In the genomic region with DNA sequence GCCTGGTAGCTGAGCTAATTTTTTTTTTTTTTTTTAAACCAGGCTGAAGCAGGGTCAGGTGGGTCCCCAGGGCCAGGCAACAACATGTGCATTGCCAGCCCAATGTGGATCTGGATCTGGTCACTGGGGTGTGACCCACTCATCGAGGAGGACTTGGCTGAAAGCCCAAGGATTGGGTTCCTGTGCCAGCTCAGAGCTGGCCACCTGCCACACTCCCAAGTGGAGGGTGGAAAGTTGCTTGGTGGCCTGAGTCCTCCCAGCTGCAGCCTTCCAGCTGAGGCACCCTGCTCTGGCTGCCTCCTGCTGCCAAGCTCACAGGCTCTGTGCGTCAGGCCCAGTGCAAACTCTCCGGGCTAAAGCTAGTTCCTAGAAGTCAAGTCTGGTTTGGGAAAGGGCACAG, we compare ENCODE assay signal across 8 mouse cellular contexts. TPM values are rescaled to one million over a fixed set of nuclear protein-coding genes. Genes with fewer than 3 reads are reported as not detected.
DNase-seq lines count a peak whose midpoint lies in the region; ATAC-seq lines count a peak whose summit lies in the region.

No protein-coding gene starts in this region.

- H3K36me3 ChIP-seq in heart, embryonic 15.5 days, result no peaks in the 10 kb centered on the region
- H3K36me3 ChIP-seq in limb, embryonic 15.5 days, result no peaks in the 10 kb centered on the region
- H3K36me3 ChIP-seq in hindbrain, embryonic 13.5 days, result no peaks in the 10 kb centered on the region

- no peaks in the 10 kb centered on the region for H3K9me3 ChIP-seq in heart, embryonic 15.5 days (replicated peaks)
- no peaks in the 10 kb centered on the region for H3K9me3 ChIP-seq in limb, embryonic 15.5 days
- no peaks in the 10 kb centered on the region for H3K9me3 ChIP-seq in hindbrain, embryonic 13.5 days

- H3K27ac ChIP-seq in heart, embryonic 15.5 days, result peak overlapping the region; percentile 65
- no peak overlapping the region for H3K27ac ChIP-seq in limb, embryonic 15.5 days
- H3K27ac ChIP-seq in hindbrain, embryonic 13.5 days, result no peak overlapping the region

- H3K27me3 ChIP-seq in heart, embryonic 15.5 days, result peaks cover 43% of the 10 kb centered on the region
- H3K27me3 ChIP-seq in limb, embryonic 15.5 days, result peaks cover 54% of the 10 kb centered on the region
- H3K27me3 ChIP-seq in hindbrain, embryonic 13.5 days, result peaks cover 73% of the 10 kb centered on the region

- peak; percentile 60 for DNase-seq in urinary bladder, postnatal 14 days (ENCODE audit: low spot score)
- DNase-seq in urinary bladder, adult 2 months (ENCODE audit: low spot score), result no peak
- DNase-seq in testis, postnatal 14 days (ENCODE audit: low spot score), result peak; percentile 44
- DNase-seq in right cerebral cortex, adult 18-20 months, result no peak
- DNase-seq in left cerebral cortex, adult 9 months (ENCODE audit: low spot score in 2 of 2), result no peak

- 12% methylated on average over 3 of the region's 3 CpGs for WGBS in heart, embryonic 15.5 days
- 58% methylated on average over 3 of the region's 3 CpGs for WGBS in limb, embryonic 15.5 days
- 65% methylated on average over 3 of the region's 3 CpGs for WGBS in hindbrain, embryonic 13.5 days

- H3K4me2 ChIP-seq in heart, embryonic 15.5 days, result no peak overlapping the region
- no peak overlapping the region for H3K4me2 ChIP-seq in limb, embryonic 15.5 days
- no peak overlapping the region for H3K4me2 ChIP-seq in hindbrain, embryonic 13.5 days

- H3K4me1 ChIP-seq in heart, embryonic 15.5 days (replicated peaks), result peaks cover 26% of the 10 kb centered on the region
- peaks cover 21% of the 10 kb centered on the region for H3K4me1 ChIP-seq in limb, embryonic 15.5 days
- peaks cover 15% of the 10 kb centered on the region for H3K4me1 ChIP-seq in hindbrain, embryonic 13.5 days (replicated peaks)

- peak; percentile 65 for ATAC-seq in heart, embryonic 15.5 days (replicated peaks; ENCODE audit: insufficient number of reproducible peaks, insufficient read depth, low FRiP score, low read depth)
- ATAC-seq in limb, embryonic 15.5 days (ENCODE audit: insufficient number of reproducible peaks, low FRiP score, low TSS enrichment, low read depth), result 0 out of 2 replicates have a peak, but pooled peaks have one; percentile 11
- ATAC-seq in hindbrain, embryonic 13.5 days (ENCODE audit: low FRiP score), result no peak

- no peak overlapping the region for H3K9ac ChIP-seq in heart, embryonic 15.5 days
- no peak overlapping the region for H3K9ac ChIP-seq in limb, embryonic 15.5 days
- no peak overlapping the region for H3K9ac ChIP-seq in hindbrain, embryonic 13.5 days

- no peak overlapping the region for H3K4me3 ChIP-seq in heart, embryonic 15.5 days
- no peak overlapping the region for H3K4me3 ChIP-seq in limb, embryonic 15.5 days
- H3K4me3 ChIP-seq in hindbrain, embryonic 13.5 days, result no peak overlapping the region

RNA-seq across cellular contexts. Expression of gene Rasd2, which starts 2.3 kb away (rescaled TPM):
- 6.9 and 13.6 TPM in 2 replicates for polyA plus RNA-seq in urinary bladder, adult 2 months (2012; rRNA removed)
- polyA plus RNA-seq in heart, embryonic 15.5 days (2015; fragmentation: Nextera tagmentation; extraction: Ambion mirVana), result 0.62 and 0.91 TPM in 2 replicates
- polyA plus RNA-seq in limb, embryonic 15.5 days (2015; fragmentation: Nextera tagmentation; extraction: Ambion mirVana), result 0.21 and 0.29 TPM in 2 replicates
- 1.0 and 2.1 TPM in 2 replicates for polyA plus RNA-seq in hindbrain, embryonic 13.5 days (2015; fragmentation: Nextera tagmentation; extraction: Ambion mirVana)

Comparison
In these comparisons a context has a peak if more than half of its experiments do, and no peak if none do; other contexts are left out.
1. DNase-seq: peak in urinary bladder, postnatal 14 days (single experiment) and testis, postnatal 14 days (single experiment); none in urinary bladder, adult 2 months (single experiment), right cerebral cortex, adult 18-20 months (single experiment) and left cerebral cortex, adult 9 months (0 of 2).